22 mouse cellular contexts compared by ENCODE assay signal in the genomic region with DNA sequence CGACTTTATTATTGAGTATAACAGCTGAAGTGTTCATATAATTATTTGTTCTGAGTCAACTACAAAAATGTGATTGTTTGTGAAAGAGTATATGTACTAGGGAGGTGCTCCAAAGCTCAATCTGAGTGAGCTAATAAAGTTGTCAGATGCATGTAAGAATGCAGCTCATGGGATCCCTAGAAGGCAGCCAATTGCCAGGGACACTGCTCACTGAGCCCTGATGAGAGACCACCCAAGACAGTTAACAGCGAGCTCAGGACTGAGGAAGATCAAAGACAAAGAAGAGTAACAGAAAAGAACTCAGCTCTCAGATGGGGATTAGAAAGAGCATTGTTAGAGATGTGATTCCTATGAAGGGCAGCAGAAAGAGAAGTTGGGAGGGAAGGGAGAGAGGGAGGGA.
DNase-seq lines count a peak whose midpoint lies in the region; ATAC-seq lines count a peak whose summit lies in the region.
"Had no signal": no experiment of that assay in that cellular context is flagged by ENCODE, and none has a peak within 500 bp of the region (broad histone marks: within the 10 kb centered on the region; RNA-seq: fewer than 3 reads in every experiment).

No protein-coding gene starts in this region.

- no peak overlapping the region for H3K4me3 ChIP-seq in hindbrain, embryonic 11.5 days (ENCODE audit: low read depth, low read length)
- no peak overlapping the region for H3K4me3 ChIP-seq in hindbrain, embryonic 14.5 days (replicated peaks; ENCODE audit: low read length)
- H3K4me3 ChIP-seq in embryonic facial prominence, embryonic 14.5 days (ENCODE audit: low read depth, low read length): no peak overlapping the region
- H3K4me3 ChIP-seq in midbrain, embryonic 13.5 days (replicated peaks): no peak overlapping the region
- H3K4me3 ChIP-seq: embryonic facial prominence, embryonic 13.5 days; hindbrain, embryonic 15.5 days; limb, embryonic 12.5 days; liver, embryonic 13.5 days had no signal

- DNase-seq in hindbrain, embryonic 11.5 days (ENCODE audit: low spot score): peak; percentile 28
- DNase-seq in hindbrain, embryonic 14.5 days (ENCODE audit: low spot score): no peak
- peak; percentile 5 for DNase-seq in embryonic facial prominence, embryonic 14.5 days (ENCODE audit: low spot score)
- DNase-seq in gastrocnemius, postnatal 25 days: no peak
- DNase-seq in left cerebral cortex, adult 9 months (ENCODE audit: low spot score in 2 of 2): no peak
- no peak for DNase-seq in urinary bladder, postnatal 25 days (ENCODE audit: low spot score)
- DNase-seq: adrenal gland, postnatal 36 days; cerebellum, adult 18-20 months; cerebellum, postnatal 25 days; heart, postnatal 14 days; kidney, postnatal 4 days; liver, embryonic 13.5 days; lung, embryonic 14.5 days; lung, postnatal 36 days; right cerebral cortex, postnatal 4 days; thymus, postnatal 4 days had no signal

- H3K27me3 ChIP-seq in hindbrain, embryonic 11.5 days (ENCODE audit: control insufficient read depth, insufficient read depth, low read length): no peaks in the 10 kb centered on the region
- no peaks in the 10 kb centered on the region for H3K27me3 ChIP-seq in hindbrain, embryonic 14.5 days (ENCODE audit: control insufficient read depth, insufficient read depth, low read length)
- no peaks in the 10 kb centered on the region for H3K27me3 ChIP-seq in embryonic facial prominence, embryonic 14.5 days (replicated peaks; ENCODE audit: control insufficient read depth, insufficient read depth, low read length)
- no peaks in the 10 kb centered on the region for H3K27me3 ChIP-seq in midbrain, embryonic 13.5 days
- H3K27me3 ChIP-seq: embryonic facial prominence, embryonic 13.5 days; hindbrain, embryonic 15.5 days; limb, embryonic 12.5 days; liver, embryonic 13.5 days had no signal

- H3K9ac ChIP-seq in hindbrain, embryonic 11.5 days (ENCODE audit: low read depth, low read length): no peak overlapping the region
- H3K9ac ChIP-seq in hindbrain, embryonic 14.5 days: no peak overlapping the region
- no peak overlapping the region for H3K9ac ChIP-seq in embryonic facial prominence, embryonic 14.5 days (ENCODE audit: low read depth, low read length)
- no peak overlapping the region for H3K9ac ChIP-seq in midbrain, embryonic 13.5 days (replicated peaks)
- H3K9ac ChIP-seq: embryonic facial prominence, embryonic 13.5 days; hindbrain, embryonic 15.5 days; limb, embryonic 12.5 days; liver, embryonic 13.5 days; lung, embryonic 14.5 days had no signal

- H3K27ac ChIP-seq in hindbrain, embryonic 11.5 days (ENCODE audit: low read depth, low read length): no peak overlapping the region
- H3K27ac ChIP-seq in hindbrain, embryonic 14.5 days: no peak overlapping the region
- no peak overlapping the region for H3K27ac ChIP-seq in embryonic facial prominence, embryonic 14.5 days (replicated peaks; ENCODE audit: low read depth, low read length)
- H3K27ac ChIP-seq in midbrain, embryonic 13.5 days: no peak overlapping the region
- H3K27ac ChIP-seq: embryonic facial prominence, embryonic 13.5 days; hindbrain, embryonic 15.5 days; limb, embryonic 12.5 days; liver, embryonic 13.5 days had no signal

- H3K4me1 ChIP-seq in hindbrain, embryonic 11.5 days (replicated peaks; ENCODE audit: control insufficient read depth, insufficient read depth, low read length): no peaks in the 10 kb centered on the region
- no peaks in the 10 kb centered on the region for H3K4me1 ChIP-seq in hindbrain, embryonic 14.5 days (replicated peaks; ENCODE audit: control insufficient read depth, insufficient read depth, low read length)
- H3K4me1 ChIP-seq in embryonic facial prominence, embryonic 14.5 days (ENCODE audit: control insufficient read depth, insufficient read depth, low read length): no peaks in the 10 kb centered on the region
- H3K4me1 ChIP-seq in midbrain, embryonic 13.5 days (replicated peaks): peaks cover 5% of the 10 kb centered on the region
- H3K4me1 ChIP-seq: embryonic facial prominence, embryonic 13.5 days; hindbrain, embryonic 15.5 days; limb, embryonic 12.5 days; liver, embryonic 13.5 days had no signal

- H3K9me3 ChIP-seq in hindbrain, embryonic 11.5 days (ENCODE audit: control insufficient read depth, low read length): no peaks in the 10 kb centered on the region
- H3K9me3 ChIP-seq in hindbrain, embryonic 14.5 days (ENCODE audit: control insufficient read depth, low read length): no peaks in the 10 kb centered on the region
- no peaks in the 10 kb centered on the region for H3K9me3 ChIP-seq in embryonic facial prominence, embryonic 14.5 days (ENCODE audit: control insufficient read depth, low read length)
- no peaks in the 10 kb centered on the region for H3K9me3 ChIP-seq in midbrain, embryonic 13.5 days
- H3K9me3 ChIP-seq: embryonic facial prominence, embryonic 13.5 days; hindbrain, embryonic 15.5 days; limb, embryonic 12.5 days; liver, embryonic 13.5 days had no signal

- 38% methylated on average over 2 of the region's 2 CpGs for WGBS in hindbrain, embryonic 11.5 days
- WGBS in hindbrain, embryonic 14.5 days: 37% methylated on average over 2 of the region's 2 CpGs
- WGBS in embryonic facial prominence, embryonic 14.5 days: 55% methylated on average over 2 of the region's 2 CpGs
- 26% methylated on average over 2 of the region's 2 CpGs for WGBS in midbrain, embryonic 13.5 days

- no peaks in the 10 kb centered on the region for H3K36me3 ChIP-seq in hindbrain, embryonic 11.5 days (ENCODE audit: control insufficient read depth, insufficient read depth, low read length)
- no peaks in the 10 kb centered on the region for H3K36me3 ChIP-seq in hindbrain, embryonic 14.5 days (replicated peaks; ENCODE audit: control insufficient read depth, insufficient read depth)
- no peaks in the 10 kb centered on the region for H3K36me3 ChIP-seq in embryonic facial prominence, embryonic 14.5 days (ENCODE audit: control insufficient read depth, insufficient read depth, low read length)
- no peaks in the 10 kb centered on the region for H3K36me3 ChIP-seq in midbrain, embryonic 13.5 days
- H3K36me3 ChIP-seq: embryonic facial prominence, embryonic 13.5 days; hindbrain, embryonic 15.5 days; limb, embryonic 12.5 days; liver, embryonic 13.5 days had no signal

- ATAC-seq in hindbrain, embryonic 11.5 days (ENCODE audit: low FRiP score): peak; percentile 64
- ATAC-seq in hindbrain, embryonic 14.5 days (ENCODE audit: low FRiP score): no peak
- ATAC-seq in embryonic facial prominence, embryonic 14.5 days (ENCODE audit: low read depth): no peak
- ATAC-seq in midbrain, embryonic 13.5 days: peak; percentile 94
- ATAC-seq: intestine, embryonic 16.5 days had no signal

- H3K4me2 ChIP-seq in hindbrain, embryonic 11.5 days (replicated peaks; ENCODE audit: low read depth, low read length): no peak overlapping the region
- no peak overlapping the region for H3K4me2 ChIP-seq in hindbrain, embryonic 14.5 days (replicated peaks)
- H3K4me2 ChIP-seq in embryonic facial prominence, embryonic 14.5 days (ENCODE audit: low read depth, low read length): no peak overlapping the region
- no peak overlapping the region for H3K4me2 ChIP-seq in midbrain, embryonic 13.5 days (replicated peaks)
- H3K4me2 ChIP-seq: embryonic facial prominence, embryonic 13.5 days; heart, embryonic 11.5 days; hindbrain, embryonic 15.5 days; limb, embryonic 12.5 days; liver, embryonic 13.5 days; lung, embryonic 14.5 days had no signal

Comparison
In these comparisons a context has a peak if more than half of its experiments do, and no peak if none do; other contexts are left out.
1. ATAC-seq: peak in hindbrain, embryonic 11.5 days (single experiment) and midbrain, embryonic 13.5 days (single experiment); none in hindbrain, embryonic 14.5 days (single experiment) and embryonic facial prominence, embryonic 14.5 days (single experiment).
2. DNase-seq: peak in hindbrain, embryonic 11.5 days (single experiment) and embryonic facial prominence, embryonic 14.5 days (single experiment); none in hindbrain, embryonic 14.5 days (single experiment), gastrocnemius, postnatal 25 days (single experiment), left cerebral cortex, adult 9 months (0 of 2) and urinary bladder, postnatal 25 days (single experiment).